Mouse (Mus musculus): ENCODE results near the gene Lpar2. TPM values are rescaled to one million over a fixed set of nuclear protein-coding genes. Genes with fewer than 3 reads are reported as not detected.

Gene Lpar2
- total and polyA plus RNA-seq, 2 experiments from 2014 or later = 0.50 to 5.2 TPM

DNA sequence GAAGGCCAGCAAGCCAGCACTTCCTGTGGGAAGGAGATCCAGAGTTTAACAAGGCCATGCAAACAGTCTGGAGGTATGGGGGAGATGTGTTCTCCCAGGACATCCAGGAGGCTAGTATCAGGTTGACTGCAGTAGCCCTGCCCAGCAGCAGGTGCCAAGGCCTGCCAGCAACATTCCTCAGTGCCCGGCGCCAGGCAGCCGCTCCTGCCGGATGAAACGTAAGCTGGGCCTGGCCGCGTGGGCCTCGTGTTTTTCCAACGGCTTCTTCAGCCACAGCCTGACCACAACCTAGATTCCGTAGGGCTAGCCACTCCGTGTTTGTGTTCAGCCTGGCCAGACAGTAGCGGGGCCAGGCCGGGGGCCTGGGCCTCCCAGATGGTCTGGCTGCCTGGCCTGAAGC lies 52.4 kb downstream of the Lpar2 start:
- DNase-seq (ENCODE audit: low spot score) = no peak
- TF ChIP-seq CTCF (IDR thresholded peaks at IDR 0.05; ENCODE audit: low read depth) = no peak

DNA sequence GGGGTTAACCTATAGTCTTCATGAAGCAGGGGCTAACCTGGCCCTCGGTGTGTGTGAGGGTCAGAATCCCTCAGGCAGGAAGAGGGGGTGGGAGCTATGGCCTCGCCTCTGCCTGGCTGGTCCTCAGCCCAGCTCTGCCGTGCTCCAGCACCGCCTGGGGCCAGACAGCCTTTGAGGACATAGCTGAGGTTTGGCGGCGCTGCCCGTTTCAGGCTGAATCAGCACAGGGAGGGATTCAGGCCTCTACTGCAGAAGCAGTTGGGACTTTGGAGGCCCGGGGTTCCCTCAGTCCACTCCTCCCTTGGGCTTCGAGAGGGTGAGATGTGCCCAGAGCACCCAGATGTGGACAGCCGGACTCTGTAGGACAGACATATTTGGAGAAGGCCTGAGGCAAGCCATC lies 53.9 kb downstream of the Lpar2 start:
- ATAC-seq = no peak
- H3K27ac ChIP-seq = no peak overlapping the region
- H3K36me3 ChIP-seq (ENCODE audit: insufficient read depth, low read length) = no peaks in the 10 kb centered on the region
- TF ChIP-seq CTCF (IDR thresholded peaks at IDR 0.05; ENCODE audit: low read depth) = no peak
- no peak overlapping the region for H3K9ac ChIP-seq (replicated peaks; ENCODE audit: low read length)
- DNase-seq (ENCODE audit: low spot score) = no peak
- H3K4me1 ChIP-seq (ENCODE audit: insufficient read depth, low read length) = no peaks in the 10 kb centered on the region
- no peak overlapping the region for H3K4me2 ChIP-seq (ENCODE audit: low read depth, low read length)
- WGBS = 45% methylated on average over 10 of the region's 10 CpGs
- H3K9me3 ChIP-seq (ENCODE audit: low read length) = no peaks in the 10 kb centered on the region
- H3K27me3 ChIP-seq (ENCODE audit: insufficient read depth, low read length) = peaks cover 10% of the 10 kb centered on the region; the same call in 1 of the 2 replicates
- no peak overlapping the region for H3K4me3 ChIP-seq (ENCODE audit: low read length)

More for the DNA sequence above, 52.4 kb downstream of the Lpar2 start:
- Histone ChIP-seq H3K4me3 (ENCODE audit: low read length) (no peak overlapping the region), H3K27me3 (ENCODE audit: insufficient read depth, low read length) (no peaks in the 10 kb centered on the region), H3K4me1 (ENCODE audit: insufficient read depth, low read length) (no peaks in the 10 kb centered on the region), H3K9ac (replicated peaks; ENCODE audit: low read length) (no peak overlapping the region), H3K9me3 (ENCODE audit: low read length) (no peaks in the 10 kb centered on the region), H3K4me2 (ENCODE audit: low read depth, low read length) (no peak overlapping the region), H3K27ac (no peak overlapping the region), H3K36me3 (ENCODE audit: insufficient read depth, low read length) (no peaks in the 10 kb centered on the region)
- no peak for ATAC-seq
- WGBS = 80% methylated on average over 13 of the region's 13 CpGs

DNA sequence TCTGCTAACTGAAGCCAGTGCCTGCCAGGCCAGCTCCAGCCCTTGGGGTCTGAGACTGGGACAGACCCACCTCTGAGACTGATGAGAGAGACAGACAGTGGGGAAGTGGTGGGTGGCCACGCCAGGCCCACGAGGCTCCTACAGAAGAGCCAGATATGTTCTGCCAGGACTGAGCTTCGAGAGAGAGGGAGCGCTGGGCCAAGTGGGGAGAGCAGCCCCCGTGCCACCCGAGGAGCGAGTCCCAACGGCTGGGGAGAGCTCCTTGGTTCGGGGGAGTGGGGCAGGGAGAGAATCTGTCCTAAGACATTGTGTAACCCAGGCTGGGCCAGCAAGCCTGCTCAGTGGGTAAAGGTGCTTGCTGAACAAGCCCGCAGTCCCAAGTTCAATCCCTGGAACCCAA lies 54.7 kb downstream of the Lpar2 start:
- DNase-seq (ENCODE audit: low spot score) (no peak), ATAC-seq (no peak)
- Histone ChIP-seq H3K9ac (replicated peaks; ENCODE audit: low read length) (no peak overlapping the region), H3K27ac (no peak overlapping the region), H3K9me3 (ENCODE audit: low read length) (no peaks in the 10 kb centered on the region), H3K36me3 (ENCODE audit: insufficient read depth, low read length) (no peaks in the 10 kb centered on the region), H3K4me2 (ENCODE audit: low read depth, low read length) (no peak overlapping the region), H3K4me3 (ENCODE audit: low read length) (no peak overlapping the region), H3K4me1 (ENCODE audit: insufficient read depth, low read length) (no peaks in the 10 kb centered on the region), H3K27me3 (ENCODE audit: insufficient read depth, low read length) (peaks cover 19% of the 10 kb centered on the region)
- TF ChIP-seq CTCF (IDR thresholded peaks at IDR 0.05; ENCODE audit: low read depth) = no peak
- 79% methylated on average over 10 of the region's 10 CpGs for WGBS

DNA sequence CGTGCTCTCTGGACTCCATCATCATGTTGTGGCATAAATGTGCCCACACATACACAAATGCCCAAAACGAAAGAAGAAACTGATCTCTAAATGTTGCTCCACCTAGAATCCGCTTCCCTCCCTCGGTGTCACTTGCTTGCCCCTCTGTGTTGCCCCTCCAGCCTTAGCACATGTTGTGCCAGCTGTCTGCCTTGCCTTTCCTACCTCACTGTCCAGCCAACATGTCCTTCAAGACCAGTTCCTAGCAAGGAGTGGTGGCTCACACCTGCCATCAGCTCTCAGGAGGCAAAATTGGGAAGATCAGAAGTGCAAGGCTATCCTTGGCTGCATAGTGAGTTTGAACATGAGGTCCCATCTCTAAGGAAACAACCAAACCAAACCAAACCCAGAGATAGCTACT lies 55.2 kb downstream of the Lpar2 start:
- Histone ChIP-seq H3K36me3 (ENCODE audit: insufficient read depth, low read length) (no peaks in the 10 kb centered on the region), H3K4me2 (ENCODE audit: low read depth, low read length) (no peak overlapping the region), H3K9me3 (ENCODE audit: low read length) (no peaks in the 10 kb centered on the region), H3K27ac (no peak overlapping the region), H3K4me3 (ENCODE audit: low read length) (no peak overlapping the region), H3K4me1 (ENCODE audit: insufficient read depth, low read length) (no peaks in the 10 kb centered on the region), H3K9ac (replicated peaks; ENCODE audit: low read length) (no peak overlapping the region), H3K27me3 (ENCODE audit: insufficient read depth, low read length) (peaks cover 22% of the 10 kb centered on the region)
- DNase-seq (ENCODE audit: low spot score) (no peak), ATAC-seq (no peak)
- 87% methylated on average over 4 of the region's 4 CpGs for WGBS
- no peak for TF ChIP-seq CTCF (IDR thresholded peaks at IDR 0.05; ENCODE audit: low read depth)

DNA sequence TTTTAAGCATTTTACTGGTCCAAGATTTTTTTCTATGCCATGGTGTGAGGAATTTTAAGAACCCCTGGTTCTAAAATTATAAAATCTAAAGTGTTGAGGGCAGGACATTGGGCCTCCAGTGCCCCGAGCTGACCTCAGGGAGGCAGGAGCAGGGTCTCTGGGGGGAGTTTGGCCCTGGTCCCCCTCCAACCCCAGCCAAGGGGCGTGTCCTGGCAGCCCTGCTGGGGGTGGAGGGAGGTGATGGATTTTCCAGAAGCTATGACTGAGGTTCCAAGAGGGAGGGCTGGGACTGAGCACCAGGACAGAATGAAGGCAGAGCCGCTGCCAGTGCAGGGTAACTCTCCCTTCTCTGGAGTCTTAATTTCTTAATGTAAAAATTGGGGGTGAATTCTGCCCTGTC lies 55.8 kb downstream of the Lpar2 start:
- H3K9me3 ChIP-seq (ENCODE audit: low read length) = no peaks in the 10 kb centered on the region
- DNase-seq (ENCODE audit: low spot score) (no peak), ATAC-seq (no peak)
- H3K4me3 ChIP-seq (ENCODE audit: low read length) = no peak overlapping the region
- WGBS = 51% methylated on average over 3 of the region's 3 CpGs
- H3K4me1 ChIP-seq (ENCODE audit: insufficient read depth, low read length) = no peaks in the 10 kb centered on the region
- H3K27ac ChIP-seq = no peak overlapping the region
- no peaks in the 10 kb centered on the region for H3K36me3 ChIP-seq (ENCODE audit: insufficient read depth, low read length)
- H3K4me2 ChIP-seq (ENCODE audit: low read depth, low read length) = no peak overlapping the region
- no peak for TF ChIP-seq CTCF (IDR thresholded peaks at IDR 0.05; ENCODE audit: low read depth)
- no peak overlapping the region for H3K9ac ChIP-seq (replicated peaks; ENCODE audit: low read length)
- H3K27me3 ChIP-seq (ENCODE audit: insufficient read depth, low read length) = peaks cover 28% of the 10 kb centered on the region

DNA sequence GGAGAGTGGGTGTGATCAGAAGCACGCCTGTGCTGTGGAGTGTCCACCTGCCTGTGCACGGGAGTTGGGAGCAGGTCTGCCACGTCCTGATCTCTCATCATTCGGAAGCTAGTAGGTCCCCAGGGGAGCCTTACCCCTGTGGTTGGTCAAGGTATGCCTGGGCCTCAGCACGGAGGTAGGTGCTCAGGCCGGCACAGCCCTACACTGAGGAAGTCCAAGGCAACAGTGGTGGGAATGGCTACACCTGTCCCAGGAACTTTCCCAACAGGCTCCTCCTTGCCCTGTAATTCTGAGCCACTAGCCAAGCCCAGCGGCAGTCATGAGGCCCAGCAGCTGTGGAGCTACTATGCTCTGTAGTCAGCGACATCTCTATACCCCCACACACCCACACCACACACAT lies 57.4 kb downstream of the Lpar2 start:
- no peak for ATAC-seq
- Histone ChIP-seq H3K4me3 (ENCODE audit: low read length) (no peak overlapping the region), H3K27ac (no peak overlapping the region), H3K4me1 (ENCODE audit: insufficient read depth, low read length) (no peaks in the 10 kb centered on the region), H3K36me3 (ENCODE audit: insufficient read depth, low read length) (no peaks in the 10 kb centered on the region), H3K9ac (replicated peaks; ENCODE audit: low read length) (no peak overlapping the region), H3K9me3 (ENCODE audit: low read length) (no peaks in the 10 kb centered on the region), H3K27me3 (ENCODE audit: insufficient read depth, low read length) (peaks cover 44% of the 10 kb centered on the region), H3K4me2 (ENCODE audit: low read depth, low read length) (no peak overlapping the region)
- WGBS = 65% methylated on average over 8 of the region's 8 CpGs
- no peak for TF ChIP-seq CTCF (IDR thresholded peaks at IDR 0.05; ENCODE audit: low read depth)
- no peak for DNase-seq (ENCODE audit: low spot score)

Other genes starting within 250 kb of the Lpar2 start
- 23.1 and 23.9 TPM in 2 replicates for gene Zfp868, start 196.9 kb upstream of the Lpar2 start, total RNA-seq (2014; rRNA removed)
- gene Zfp868, start 196.9 kb upstream of the Lpar2 start, polyA plus RNA-seq (2015; fragmentation: Nextera tagmentation; extraction: Ambion mirVana) = 21.7 and 23.4 TPM in 2 replicates
- 3.0 and 6.3 TPM in 2 replicates for gene Zfp964, start 167.9 kb upstream of the Lpar2 start, total RNA-seq (2014; rRNA removed)
- 0.93 and 1.4 TPM in 2 replicates for gene Zfp964, start 167.9 kb upstream of the Lpar2 start, polyA plus RNA-seq (2015; fragmentation: Nextera tagmentation; extraction: Ambion mirVana)
- gene Zfp869, start 111.7 kb upstream of the Lpar2 start, total RNA-seq (2014; rRNA removed) = 9.5 and 16.1 TPM in 2 replicates
- gene Zfp869, start 111.7 kb upstream of the Lpar2 start, polyA plus RNA-seq (2015; fragmentation: Nextera tagmentation; extraction: Ambion mirVana) = 17.5 and 18.4 TPM in 2 replicates
- 3.0 and 4.9 TPM in 2 replicates for gene Zfp963, start 72.5 kb upstream of the Lpar2 start, total RNA-seq (2014; rRNA removed)
- 3.7 and 4.8 TPM in 2 replicates for gene Zfp963, start 72.5 kb upstream of the Lpar2 start, polyA plus RNA-seq (2015; fragmentation: Nextera tagmentation; extraction: Ambion mirVana)
- gene Gm20422, start 47.5 kb upstream of the Lpar2 start, total RNA-seq (2014; rRNA removed) = not detected in 2 replicates
- 0.34 and 0.61 TPM in 2 replicates for gene Gm20422, start 47.5 kb upstream of the Lpar2 start, polyA plus RNA-seq (2015; fragmentation: Nextera tagmentation; extraction: Ambion mirVana)
- 85.9 and 93.1 TPM in 2 replicates for gene Atp13a1, start 31.3 kb upstream of the Lpar2 start, total RNA-seq (2014; rRNA removed)
- gene Atp13a1, start 31.3 kb upstream of the Lpar2 start, polyA plus RNA-seq (2015; fragmentation: Nextera tagmentation; extraction: Ambion mirVana) = 38.9 and 39.1 TPM in 2 replicates
- gene Zfp866, start 31.3 kb upstream of the Lpar2 start, total RNA-seq (2014; rRNA removed) = 38.6 and 39.8 TPM in 2 replicates
- gene Zfp866, start 31.3 kb upstream of the Lpar2 start, polyA plus RNA-seq (2015; fragmentation: Nextera tagmentation; extraction: Ambion mirVana) = 18.5 and 18.6 TPM in 2 replicates
- gene Gmip, start 13.8 kb upstream of the Lpar2 start, total RNA-seq (2014; rRNA removed) = 28.8 and 42.7 TPM in 2 replicates
- gene Gmip, start 13.8 kb upstream of the Lpar2 start, polyA plus RNA-seq (2015; fragmentation: Nextera tagmentation; extraction: Ambion mirVana) = 23.6 and 27.9 TPM in 2 replicates
- 46.5 and 86.4 TPM in 2 replicates for gene Pbx4, start 10.1 kb downstream of the Lpar2 start, total RNA-seq (2014; rRNA removed)
- gene Pbx4, start 10.1 kb downstream of the Lpar2 start, polyA plus RNA-seq (2015; fragmentation: Nextera tagmentation; extraction: Ambion mirVana) = 81.9 and 88.5 TPM in 2 replicates
- 14.3 and 19.2 TPM in 2 replicates for gene Cilp2, start 65.3 kb downstream of the Lpar2 start, total RNA-seq (2014; rRNA removed)
- gene Cilp2, start 65.3 kb downstream of the Lpar2 start, polyA plus RNA-seq (2015; fragmentation: Nextera tagmentation; extraction: Ambion mirVana) = 6.9 and 7.2 TPM in 2 replicates
- gene Tssk6, start 79.8 kb downstream of the Lpar2 start, total RNA-seq (2014; rRNA removed) = 1.6 and 1.8 TPM in 2 replicates
- gene Tssk6, start 79.8 kb downstream of the Lpar2 start, polyA plus RNA-seq (2015; fragmentation: Nextera tagmentation; extraction: Ambion mirVana) = 3.7 and 4.3 TPM in 2 replicates
- gene Ndufa13, start 80.1 kb downstream of the Lpar2 start, total RNA-seq (2014; rRNA removed) = 61.0 and 91.4 TPM in 2 replicates
- gene Ndufa13, start 80.1 kb downstream of the Lpar2 start, polyA plus RNA-seq (2015; fragmentation: Nextera tagmentation; extraction: Ambion mirVana) = 269 and 275 TPM in 2 replicates
- gene Yjefn3, start 80.3 kb downstream of the Lpar2 start, total RNA-seq (2014; rRNA removed) = 8.4 and 10.7 TPM in 2 replicates
- gene Yjefn3, start 80.3 kb downstream of the Lpar2 start, polyA plus RNA-seq (2015; fragmentation: Nextera tagmentation; extraction: Ambion mirVana) = 13.3 and 13.8 TPM in 2 replicates
- 38.4 and 41.9 TPM in 2 replicates for gene Gatad2a, start 174.0 kb downstream of the Lpar2 start, total RNA-seq (2014; rRNA removed)
- 23.4 and 23.6 TPM in 2 replicates for gene Gatad2a, start 174.0 kb downstream of the Lpar2 start, polyA plus RNA-seq (2015; fragmentation: Nextera tagmentation; extraction: Ambion mirVana)
- 155 and 172 TPM in 2 replicates for gene Mau2, start 220.3 kb downstream of the Lpar2 start, total RNA-seq (2014; rRNA removed)
- gene Mau2, start 220.3 kb downstream of the Lpar2 start, polyA plus RNA-seq (2015; fragmentation: Nextera tagmentation; extraction: Ambion mirVana) = 50.1 and 50.3 TPM in 2 replicates
- gene Sugp1, start 220.4 kb downstream of the Lpar2 start, total RNA-seq (2014; rRNA removed) = 15.1 and 15.4 TPM in 2 replicates
- gene Sugp1, start 220.4 kb downstream of the Lpar2 start, polyA plus RNA-seq (2015; fragmentation: Nextera tagmentation; extraction: Ambion mirVana) = 42.9 and 47.1 TPM in 2 replicates

Data from hindbrain, postnatal 0 days (tissue).